Mouse (Mus musculus) lung, postnatal 0 days (tissue): ENCODE measurements around the gene Pigm. TPM values are rescaled to one million over a fixed set of nuclear protein-coding genes. Genes with fewer than 3 reads are reported as not detected.

Experiments used
- ATAC-seq: fragments of 200-750 bp; cut with Nextera tagmentation; 2 replicates; pipeline ENCODE4 v1.8.0; 2017; ENCODE audit warnings: moderate library complexity
- DNase-seq: peaks from one replicate; pipeline ENCODE4 v3.0.0-alpha.2; 2016; ENCODE audit warnings: low spot score
- H3K27ac ChIP-seq: fragments of 300-500 bp; sonication (generic); 2 replicates; pipeline ENCODE4 v1.5.1; 2014; ENCODE audit warnings: antibody characterized with exemption, mild to moderate bottlenecking, low read length, mixed read lengths
- H3K27me3 ChIP-seq: fragments of 300-500 bp; sonication (generic); replicated peaks from 2 replicates; pipeline ENCODE4 v1.6.1; 2014; ENCODE audit warnings: low read length, mixed read lengths; ENCODE audit not compliant: insufficient read depth
- H3K36me3 ChIP-seq: fragments of 300-500 bp; sonication (generic); 2 replicates; pipeline ENCODE4 v1.6.1; 2014; ENCODE audit warnings: low read length, mixed read lengths; ENCODE audit not compliant: insufficient read depth
- H3K4me1 ChIP-seq: fragments of 300-500 bp; sonication (generic); 2 replicates; pipeline ENCODE4 v1.6.1; 2014; ENCODE audit warnings: antibody characterized with exemption, low read depth, low read length, mixed read lengths; ENCODE audit not compliant: insufficient read depth
- H3K4me2 ChIP-seq: fragments of 300-500 bp; sonication (generic); replicated peaks from 2 replicates; pipeline ENCODE4 v1.6.1; 2014; ENCODE audit warnings: low read depth, mild to moderate bottlenecking, low read length, moderate library complexity, mixed read lengths
- H3K4me3 ChIP-seq: fragments of 300-500 bp; sonication (generic); 2 replicates; pipeline ENCODE4 v1.5.1; 2014; ENCODE audit warnings: low read depth, low read length
- H3K9ac ChIP-seq: fragments of 300-500 bp; sonication (generic); replicated peaks from 2 replicates; pipeline ENCODE4 v1.6.1; 2014; ENCODE audit warnings: low read depth, mild to moderate bottlenecking
- H3K9me3 ChIP-seq: fragments of 300-500 bp; sonication (generic); 2 replicates; pipeline ENCODE4 v1.6.1; 2016; ENCODE audit warnings: low read length, mixed read lengths
- CTCF ChIP-seq: IDR thresholded peaks from 2 replicates; pipeline ENCODE4 v1.5.1; 2016; ENCODE audit warnings: antibody characterized with exemption, mild to moderate bottlenecking
- EP300 ChIP-seq: IDR thresholded peaks from 2 replicates; pipeline ENCODE4 v1.6.1; 2016; ENCODE audit warnings: antibody characterized with exemption, mild to moderate bottlenecking, control low read depth
- WGBS: fragments of 180-500 bp; shearing (Covaris S2); extraction: QIAGEN DNeasy Blood & Tissue Kit; methylation state at CpG from one replicate; pipeline ENCODE4 v1.1.7; 2014; 5-methylcytosine and 5-hydroxymethylcytosine counted together
- polyA plus RNA-seq: library from polyadenylated mRNA; unstranded; fragments of >200 nt; fragmentation: Nextera tagmentation; extraction: Ambion mirVana; gene quantifications from 2 replicates; pipeline ENCODE4 v1.2.1, GENCODE M21; 2015

The Pigm gene
- polyA plus RNA-seq, 1 experiment from 2014 or later = 3.5 TPM

- WGBS = 73% methylated on average over 4 of the region's 4 CpGs
- DNase-seq (no peak), ATAC-seq (no peak)
- no peak overlapping the region for H3K4me2 ChIP-seq
- TF ChIP-seq EP300 = no peak
- no peaks in the 10 kb centered on the region for H3K9me3 ChIP-seq
- no peak overlapping the region for H3K4me3 ChIP-seq
- no peaks in the 10 kb centered on the region for H3K36me3 ChIP-seq
- no peak overlapping the region for H3K9ac ChIP-seq
- no peak overlapping the region for H3K27ac ChIP-seq
- H3K27me3 ChIP-seq = no peaks in the 10 kb centered on the region
- no peaks in the 10 kb centered on the region for H3K4me1 ChIP-seq
Measured at GRCm38 (mm10) chr1:172413491-172414230, 37.3 kb downstream of the Pigm start.

- TF ChIP-seq EP300 (no peak), CTCF (no peak)
- Histone ChIP-seq H3K9me3 (no peaks in the 10 kb centered on the region), H3K9ac (no peak overlapping the region), H3K27me3 (no peaks in the 10 kb centered on the region), H3K27ac (no peak overlapping the region), H3K4me2 (no peak overlapping the region), H3K4me1 (no peaks in the 10 kb centered on the region), H3K36me3 (no peaks in the 10 kb centered on the region), H3K4me3 (no peak overlapping the region)
- no peak for DNase-seq
- ATAC-seq = no peak
- 74% methylated on average over 6 of the region's 6 CpGs for WGBS
Measured at GRCm38 (mm10) chr1:172414231-172414585, 37.9 kb downstream of the Pigm start.

GRCm38 (mm10) chr1:172415061-172415460, 38.7 kb downstream of the Pigm start:
- ATAC-seq (no peak), DNase-seq (no peak)
- WGBS = 81% methylated on average over 7 of the region's 7 CpGs
- no peaks in the 10 kb centered on the region for H3K36me3 ChIP-seq
- TF ChIP-seq CTCF (no peak), EP300 (no peak)
- no peak overlapping the region for H3K9ac ChIP-seq
- no peaks in the 10 kb centered on the region for H3K27me3 ChIP-seq
- H3K27ac ChIP-seq = no peak overlapping the region
- no peak overlapping the region for H3K4me3 ChIP-seq
- H3K9me3 ChIP-seq = no peaks in the 10 kb centered on the region
- H3K4me1 ChIP-seq = no peaks in the 10 kb centered on the region
- no peak overlapping the region for H3K4me2 ChIP-seq

GRCm38 (mm10) chr1:172418173-172418572, 41.8 kb downstream of the Pigm start:
- Histone ChIP-seq H3K9me3 (no peaks in the 10 kb centered on the region), H3K27me3 (no peaks in the 10 kb centered on the region), H3K27ac (no peak overlapping the region), H3K9ac (no peak overlapping the region), H3K4me2 (no peak overlapping the region), H3K36me3 (no peaks in the 10 kb centered on the region), H3K4me3 (no peak overlapping the region), H3K4me1 (no peaks in the 10 kb centered on the region)
- no peak for ATAC-seq
- DNase-seq = no peak
- TF ChIP-seq CTCF = no peak
- no peak for TF ChIP-seq EP300
- WGBS = 26% methylated on average over 6 of the region's 6 CpGs

- Histone ChIP-seq H3K27ac (no peak overlapping the region), H3K9me3 (no peaks in the 10 kb centered on the region), H3K36me3 (no peaks in the 10 kb centered on the region), H3K9ac (no peak overlapping the region), H3K4me1 (no peaks in the 10 kb centered on the region), H3K27me3 (no peaks in the 10 kb centered on the region), H3K4me3 (no peak overlapping the region), H3K4me2 (no peak overlapping the region)
- DNase-seq = no peak
- no peak for TF ChIP-seq EP300
- TF ChIP-seq CTCF = no peak
- no peak for ATAC-seq
- 74% methylated on average over 3 of the region's 3 CpGs for whole genome bisulfite sequencing
Measured at GRCm38 (mm10) chr1:172418642-172419041, 42.3 kb downstream of the Pigm start.

GRCm38 (mm10) chr1:172420181-172420580, 43.8 kb downstream of the Pigm start:
- H3K9ac ChIP-seq = no peak overlapping the region
- no peak overlapping the region for H3K27ac ChIP-seq
- H3K9me3 ChIP-seq = no peaks in the 10 kb centered on the region
- H3K4me2 ChIP-seq = no peak overlapping the region
- H3K27me3 ChIP-seq = no peaks in the 10 kb centered on the region
- ATAC-seq (no peak), DNase-seq (no peak)
- no peaks in the 10 kb centered on the region for H3K36me3 ChIP-seq
- TF ChIP-seq EP300 = no peak
- no peak for TF ChIP-seq CTCF
- WGBS = 84% methylated on average over 6 of the region's 6 CpGs
- H3K4me1 ChIP-seq = no peaks in the 10 kb centered on the region
- H3K4me3 ChIP-seq = no peak overlapping the region

GRCm38 (mm10) chr1:172423393-172423792, 47.0 kb downstream of the Pigm start:
- WGBS = 35% methylated on average over 1 of the region's 1 CpGs
- ATAC-seq (peak; percentile 69), DNase-seq (peak; percentile 69)
- H3K27ac ChIP-seq = no peak overlapping the region
- no peak overlapping the region for H3K4me2 ChIP-seq
- no peaks in the 10 kb centered on the region for H3K4me1 ChIP-seq
- no peak overlapping the region for H3K9ac ChIP-seq
- no peak overlapping the region for H3K4me3 ChIP-seq
- no peaks in the 10 kb centered on the region for H3K9me3 ChIP-seq
- TF ChIP-seq EP300 (no peak), CTCF (no peak)
- no peaks in the 10 kb centered on the region for H3K36me3 ChIP-seq
- no peaks in the 10 kb centered on the region for H3K27me3 ChIP-seq
